Mouse (Mus musculus): ENCODE measurements around the gene Sh3pxd2a. TPM values are rescaled to one million over a fixed set of nuclear protein-coding genes. Genes with fewer than 3 reads are reported as not detected.

Gene Sh3pxd2a
- polyA plus RNA-seq, 1 experiment: 12.1 TPM

DNA sequence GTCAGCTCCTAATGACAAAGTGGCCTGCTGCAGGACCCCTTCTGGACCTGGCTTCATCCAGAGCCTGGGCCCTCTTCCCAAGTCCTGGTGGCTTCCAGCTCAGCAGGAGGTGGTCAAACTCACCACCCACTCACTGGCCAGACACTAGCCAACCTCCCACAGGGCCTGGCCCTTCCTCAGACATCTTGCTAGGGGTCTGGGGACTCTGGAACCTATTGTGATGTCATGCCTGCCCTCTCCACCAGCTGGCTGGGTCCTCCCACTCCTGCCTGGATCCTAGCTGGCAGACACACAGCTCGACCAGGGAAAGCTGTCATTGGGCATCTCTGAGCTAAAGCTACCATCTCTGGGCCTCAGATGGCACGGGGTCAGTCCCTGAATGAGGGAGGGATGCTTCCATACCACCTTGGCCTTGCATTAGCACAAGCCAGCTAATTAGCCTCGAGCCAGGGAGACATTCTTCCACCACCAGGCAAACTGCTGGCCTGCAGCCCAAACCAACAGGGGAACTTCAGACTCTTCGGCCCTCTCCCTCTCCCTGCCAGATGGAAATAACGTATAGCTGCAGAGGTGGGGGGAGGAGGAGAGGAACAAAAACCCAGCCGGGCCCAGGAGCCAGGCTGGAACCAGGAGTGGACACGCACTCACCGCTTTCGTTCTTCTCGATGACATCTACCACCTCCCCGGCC lies 150.7 kb downstream of the Sh3pxd2a start:
- 49% methylated on average over 11 of the region's 11 CpGs for WGBS
- Histone ChIP-seq H3K4me3 (ENCODE audit: extremely low read depth, insufficient read depth, insufficient read length) (no peak overlapping the region), H3K27ac (ENCODE audit: insufficient read depth, low read length) (no peak overlapping the region), H3K4me1 (ENCODE audit: control insufficient read depth, insufficient read depth, insufficient read length) (no peaks in the 10 kb centered on the region; the same call in 1 of the 2 replicates), H3K36me3 (ENCODE audit: control insufficient read depth, insufficient read depth, low read length) (peaks cover 4% of the 10 kb centered on the region), H3K27me3 (ENCODE audit: control insufficient read depth, insufficient read depth, low read length) (no peaks in the 10 kb centered on the region)
- DNase-seq (ENCODE audit: low read depth in 1 of 2, low spot score in 2 of 2): no peak
- no peak for TF ChIP-seq POLR2A (IDR thresholded peaks at IDR 0.05; ENCODE audit: low read depth, low read length)
- no peak for TF ChIP-seq CTCF (IDR thresholded peaks at IDR 0.05; ENCODE audit: extremely low read depth, insufficient read depth, insufficient read length, insufficient replicate concordance)

DNA sequence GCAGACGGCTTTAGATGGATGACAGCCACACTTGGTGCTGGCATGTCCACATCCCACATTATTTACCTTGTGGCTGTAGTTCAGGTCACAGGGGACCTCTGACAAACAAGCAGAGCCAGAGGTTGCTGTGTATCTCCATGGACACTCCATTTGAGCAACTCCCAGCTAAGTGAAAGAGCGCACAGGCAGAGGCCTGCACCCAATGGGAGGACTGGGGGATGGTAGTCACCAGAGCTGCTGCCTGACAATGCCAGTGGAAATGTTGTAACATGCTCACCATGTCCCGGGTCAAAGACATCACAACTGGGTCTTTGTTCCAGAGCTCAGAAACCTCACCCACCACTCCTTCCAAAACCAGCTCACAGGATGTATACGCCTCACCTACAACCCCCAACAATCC lies 153.0 kb downstream of the Sh3pxd2a start:
- TF ChIP-seq CTCF (IDR thresholded peaks at IDR 0.05; ENCODE audit: extremely low read depth, insufficient read depth, insufficient read length, insufficient replicate concordance): no peak
- no peak for TF ChIP-seq POLR2A (IDR thresholded peaks at IDR 0.05; ENCODE audit: low read depth, low read length)
- no peak for DNase-seq (ENCODE audit: low read depth in 1 of 2, low spot score in 2 of 2)
- Histone ChIP-seq H3K36me3 (ENCODE audit: control insufficient read depth, insufficient read depth, low read length) (peaks cover 4% of the 10 kb centered on the region), H3K27me3 (ENCODE audit: control insufficient read depth, insufficient read depth, low read length) (no peaks in the 10 kb centered on the region), H3K4me3 (ENCODE audit: extremely low read depth, insufficient read depth, insufficient read length) (no peak overlapping the region), H3K27ac (ENCODE audit: insufficient read depth, low read length) (no peak overlapping the region), H3K4me1 (ENCODE audit: control insufficient read depth, insufficient read depth, insufficient read length) (no peaks in the 10 kb centered on the region)
- WGBS: 87% methylated on average over 4 of the region's 4 CpGs

DNA sequence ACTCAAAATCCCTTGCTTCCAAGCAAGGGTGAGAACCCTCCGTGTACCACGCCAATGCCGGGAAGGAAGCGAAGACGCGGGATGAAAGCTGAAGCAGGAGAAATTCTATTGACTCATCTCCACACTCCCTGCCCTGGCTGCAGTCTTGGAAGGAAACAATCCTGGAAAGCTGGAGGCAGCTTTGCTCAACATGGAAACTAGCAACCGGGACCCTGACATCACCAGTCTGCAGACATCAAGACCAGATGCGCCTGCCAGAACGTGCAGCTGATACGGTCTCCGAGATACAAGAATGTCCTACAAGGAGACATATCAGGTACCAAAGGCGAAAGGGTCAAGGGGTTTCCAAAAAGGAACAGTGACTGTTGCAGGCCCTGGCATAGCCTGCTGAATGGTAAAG lies 154.4 kb downstream of the Sh3pxd2a start:
- no peak overlapping the region for H3K4me3 ChIP-seq (ENCODE audit: extremely low read depth, insufficient read depth, insufficient read length)
- WGBS: 94% methylated on average over 12 of the region's 12 CpGs
- H3K4me1 ChIP-seq (ENCODE audit: control insufficient read depth, insufficient read depth, insufficient read length): no peaks in the 10 kb centered on the region
- H3K27me3 ChIP-seq (ENCODE audit: control insufficient read depth, insufficient read depth, low read length): no peaks in the 10 kb centered on the region
- peaks cover 4% of the 10 kb centered on the region for H3K36me3 ChIP-seq (ENCODE audit: control insufficient read depth, insufficient read depth, low read length)
- TF ChIP-seq POLR2A (IDR thresholded peaks at IDR 0.05; ENCODE audit: low read depth, low read length) (no peak), CTCF (IDR thresholded peaks at IDR 0.05; ENCODE audit: extremely low read depth, insufficient read depth, insufficient read length, insufficient replicate concordance) (no peak)
- no peak overlapping the region for H3K27ac ChIP-seq (ENCODE audit: insufficient read depth, low read length)
- DNase-seq (ENCODE audit: low read depth in 1 of 2, low spot score in 2 of 2): no peak

DNA sequence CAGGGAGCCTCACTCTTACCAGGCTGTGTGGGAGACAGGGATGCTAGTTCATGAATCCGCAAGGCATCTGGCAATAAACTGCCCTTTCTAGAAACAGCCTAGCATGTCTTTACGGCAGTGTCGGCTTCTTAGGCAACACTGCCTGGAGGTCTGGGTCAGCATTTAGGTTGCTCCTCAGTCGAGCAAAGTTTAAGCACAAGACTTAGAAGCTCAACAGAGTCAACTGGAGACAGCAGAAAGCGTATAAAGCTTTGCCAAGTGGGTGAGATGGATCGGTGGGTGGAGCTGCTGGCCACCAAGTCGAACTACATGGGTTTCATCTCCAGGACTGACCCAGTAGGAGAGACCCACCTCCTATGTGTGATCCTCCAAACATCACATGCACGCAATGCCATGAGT lies 157.3 kb downstream of the Sh3pxd2a start:
- Histone ChIP-seq H3K36me3 (ENCODE audit: control insufficient read depth, insufficient read depth, low read length) (peaks cover 2% of the 10 kb centered on the region; the same call in 1 of the 2 replicates), H3K27me3 (ENCODE audit: control insufficient read depth, insufficient read depth, low read length) (no peaks in the 10 kb centered on the region), H3K4me3 (ENCODE audit: extremely low read depth, insufficient read depth, insufficient read length) (no peak overlapping the region), H3K27ac (ENCODE audit: insufficient read depth, low read length) (no peak overlapping the region), H3K4me1 (ENCODE audit: control insufficient read depth, insufficient read depth, insufficient read length) (no peaks in the 10 kb centered on the region)
- 86% methylated on average over 8 of the region's 8 CpGs for WGBS
- DNase-seq (ENCODE audit: low read depth in 1 of 2, low spot score in 2 of 2): no peak
- TF ChIP-seq POLR2A (IDR thresholded peaks at IDR 0.05; ENCODE audit: low read depth, low read length): no peak
- TF ChIP-seq CTCF (IDR thresholded peaks at IDR 0.05; ENCODE audit: extremely low read depth, insufficient read depth, insufficient read length, insufficient replicate concordance): no peak

DNA sequence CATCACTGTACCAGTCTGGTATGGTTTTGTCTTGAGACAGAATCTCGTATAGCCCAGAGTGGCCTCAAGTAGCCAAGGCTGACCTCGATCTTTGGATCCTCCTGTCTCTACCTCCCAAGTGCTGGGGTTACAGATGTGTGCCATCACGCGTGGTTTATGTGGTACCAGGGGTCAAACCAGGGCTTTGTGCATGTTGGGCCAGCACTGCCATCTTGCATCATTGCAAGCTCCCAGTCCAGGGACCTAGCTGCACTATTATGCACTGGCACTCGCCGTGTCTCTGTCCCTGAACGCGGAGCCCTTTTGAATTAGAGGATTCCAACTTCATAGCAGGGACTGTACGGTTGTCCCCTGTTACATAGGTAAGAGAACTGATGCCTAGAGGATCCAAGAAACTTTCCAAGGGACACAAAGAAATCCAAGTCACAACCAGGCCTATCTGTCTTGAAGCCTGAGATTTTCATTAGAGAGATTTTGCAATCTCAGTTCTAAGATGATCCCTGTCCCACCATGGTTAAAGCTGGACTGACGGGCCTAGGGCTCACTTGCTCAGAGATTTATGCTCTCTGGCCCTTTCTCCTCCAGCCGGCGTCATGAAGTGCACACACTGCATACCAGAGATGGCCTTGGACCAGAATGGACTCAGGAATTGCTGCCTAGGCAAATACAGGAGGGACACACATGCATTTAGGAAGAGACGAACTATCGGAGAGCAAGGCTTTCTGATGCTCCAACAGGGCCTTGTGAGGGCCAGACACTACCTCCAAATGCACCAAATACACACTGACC lies 157.9 kb downstream of the Sh3pxd2a start:
- no peak for TF ChIP-seq CTCF (IDR thresholded peaks at IDR 0.05; ENCODE audit: extremely low read depth, insufficient read depth, insufficient read length, insufficient replicate concordance)
- no peak for TF ChIP-seq POLR2A (IDR thresholded peaks at IDR 0.05; ENCODE audit: low read depth, low read length)
- no peak overlapping the region for H3K27ac ChIP-seq (ENCODE audit: insufficient read depth, low read length)

DNA sequence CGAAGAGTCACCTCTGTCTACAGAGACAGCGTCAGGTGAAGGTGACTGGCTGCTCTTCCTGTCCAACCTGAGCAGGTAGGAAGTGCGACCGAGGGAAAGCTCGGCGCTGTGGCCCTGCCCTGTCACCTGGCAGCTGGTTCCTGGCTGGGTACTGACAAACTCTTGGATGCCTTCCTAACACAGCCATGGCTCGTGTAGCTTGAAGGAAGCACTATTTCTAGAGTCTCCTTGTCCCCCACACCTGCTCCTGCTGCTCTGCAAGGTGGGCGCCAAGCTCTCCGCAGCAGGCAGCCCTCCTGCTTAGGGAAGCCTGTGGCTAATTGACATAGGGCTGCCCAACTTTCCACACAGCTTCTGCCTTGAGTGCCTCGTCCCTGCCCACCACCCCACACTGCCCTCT lies 158.8 kb downstream of the Sh3pxd2a start:
- WGBS: 83% methylated on average over 10 of the region's 10 CpGs
- TF ChIP-seq CTCF (IDR thresholded peaks at IDR 0.05; ENCODE audit: extremely low read depth, insufficient read depth, insufficient read length, insufficient replicate concordance) (no peak), POLR2A (IDR thresholded peaks at IDR 0.05; ENCODE audit: low read depth, low read length) (no peak)
- Histone ChIP-seq H3K4me3 (ENCODE audit: extremely low read depth, insufficient read depth, insufficient read length) (no peak overlapping the region), H3K4me1 (ENCODE audit: control insufficient read depth, insufficient read depth, insufficient read length) (no peaks in the 10 kb centered on the region), H3K27ac (ENCODE audit: insufficient read depth, low read length) (no peak overlapping the region), H3K36me3 (ENCODE audit: control insufficient read depth, insufficient read depth, low read length) (peaks cover 2% of the 10 kb centered on the region; the same call in 1 of the 2 replicates), H3K27me3 (ENCODE audit: control insufficient read depth, insufficient read depth, low read length) (no peaks in the 10 kb centered on the region)
- no peak for DNase-seq (ENCODE audit: low read depth in 1 of 2, low spot score in 2 of 2)

More for the DNA sequence above, 157.9 kb downstream of the Sh3pxd2a start:
- no peak for DNase-seq (ENCODE audit: low read depth in 1 of 2, low spot score in 2 of 2)
- WGBS: 92% methylated on average over 14 of the region's 14 CpGs
- Histone ChIP-seq H3K4me3 (ENCODE audit: extremely low read depth, insufficient read depth, insufficient read length) (no peak overlapping the region), H3K27me3 (ENCODE audit: control insufficient read depth, insufficient read depth, low read length) (no peaks in the 10 kb centered on the region), H3K4me1 (ENCODE audit: control insufficient read depth, insufficient read depth, insufficient read length) (no peaks in the 10 kb centered on the region), H3K36me3 (ENCODE audit: control insufficient read depth, insufficient read depth, low read length) (peaks cover 2% of the 10 kb centered on the region; the same call in 1 of the 2 replicates)
